ENCODE assay signal across 15 mouse cellular contexts in the genomic region with DNA sequence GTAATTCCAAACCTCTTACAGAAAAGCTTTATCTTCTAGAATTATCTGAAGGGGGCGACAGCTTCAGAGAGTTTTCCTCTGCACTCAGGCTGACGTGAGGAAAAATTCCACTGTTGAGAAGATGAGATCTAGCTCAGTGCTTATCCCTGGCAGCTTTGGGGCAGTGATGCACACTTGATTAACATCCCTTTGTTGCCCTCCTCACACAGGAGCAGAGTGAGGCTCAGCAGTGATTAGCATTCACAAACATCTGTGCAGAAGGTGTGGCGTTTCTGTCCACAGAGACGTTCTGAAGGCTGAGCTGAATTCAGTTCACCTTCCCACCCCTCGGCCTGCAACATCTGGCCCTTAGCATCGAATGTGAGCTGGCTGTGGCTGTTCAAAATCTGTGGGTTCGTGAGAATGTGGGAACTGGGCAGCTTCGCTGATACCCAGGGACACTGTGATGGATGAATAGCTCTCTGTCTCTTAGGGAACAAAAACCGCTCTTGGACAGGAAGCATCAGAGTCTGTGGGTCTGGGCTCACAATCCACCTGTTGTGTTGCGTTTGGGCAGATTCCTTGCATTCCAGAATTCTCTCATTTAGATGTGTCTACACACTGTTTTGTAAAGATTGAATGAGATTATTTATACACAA.
A peak's percentile ranks its signal among the peaks of the same experiment; 100 is the strongest.
DNase-seq lines count a peak whose midpoint lies in the region; ATAC-seq and TF ChIP-seq lines count a peak whose summit lies in the region.
"Had no signal": no experiment of that assay in that cellular context is flagged by ENCODE, and none has a peak within 500 bp of the region (broad histone marks: within the 10 kb centered on the region; RNA-seq: fewer than 3 reads in every experiment).

No protein-coding gene starts in this region.

- ATAC-seq in hindbrain, embryonic 11.5 days (ENCODE audit: low FRiP score) = 0 out of 2 replicates have a peak, but pooled peaks have one; percentile 25
- no peak for ATAC-seq in hindbrain, embryonic 12.5 days (ENCODE audit: low FRiP score)
- peak; percentile 43; the same call in 1 of the 2 replicates for ATAC-seq in hindbrain, postnatal 0 days
- ATAC-seq in midbrain, embryonic 16.5 days = peak; percentile 44; the same call in 1 of the 2 replicates
- ATAC-seq: lung, postnatal 0 days had no signal

- no peaks in the 10 kb centered on the region for H3K27me3 ChIP-seq in hindbrain, embryonic 11.5 days (ENCODE audit: control insufficient read depth, insufficient read depth, low read length)
- H3K27me3 ChIP-seq in hindbrain, embryonic 12.5 days = peaks cover 6% of the 10 kb centered on the region
- H3K27me3 ChIP-seq in hindbrain, postnatal 0 days (ENCODE audit: insufficient read depth, low read length) = no peaks in the 10 kb centered on the region
- no peaks in the 10 kb centered on the region for H3K27me3 ChIP-seq in midbrain, embryonic 16.5 days (ENCODE audit: control insufficient read depth, insufficient read depth, low read depth, low read length)
- H3K27me3 ChIP-seq: liver, embryonic 15.5 days had no signal

- H3K4me2 ChIP-seq in hindbrain, embryonic 11.5 days (replicated peaks; ENCODE audit: low read depth, low read length) = no peak overlapping the region
- no peak overlapping the region for H3K4me2 ChIP-seq in hindbrain, embryonic 12.5 days (replicated peaks)
- H3K4me2 ChIP-seq in hindbrain, postnatal 0 days (ENCODE audit: low read depth, low read length) = no peak overlapping the region
- no peak overlapping the region for H3K4me2 ChIP-seq in midbrain, embryonic 16.5 days (ENCODE audit: low read length)
- H3K4me2 ChIP-seq: heart, embryonic 12.5 days; liver, embryonic 15.5 days had no signal

- no peaks in the 10 kb centered on the region for H3K36me3 ChIP-seq in hindbrain, embryonic 11.5 days (ENCODE audit: control insufficient read depth, insufficient read depth, low read length)
- no peaks in the 10 kb centered on the region for H3K36me3 ChIP-seq in hindbrain, embryonic 12.5 days
- H3K36me3 ChIP-seq in hindbrain, postnatal 0 days (ENCODE audit: insufficient read depth, low read length) = no peaks in the 10 kb centered on the region
- no peaks in the 10 kb centered on the region for H3K36me3 ChIP-seq in midbrain, embryonic 16.5 days (ENCODE audit: control insufficient read depth, insufficient read depth, low read length)
- H3K36me3 ChIP-seq: heart, embryonic 12.5 days; liver, embryonic 15.5 days had no signal

- no peak for TF ChIP-seq CTCF in hindbrain, postnatal 0 days (IDR thresholded peaks at IDR 0.05; ENCODE audit: low read depth)

- intact Hi-C loops in left cerebral cortex, postnatal 36 days (cut with DNase I) = no loop called here

- no peak overlapping the region for H3K4me3 ChIP-seq in hindbrain, embryonic 11.5 days (ENCODE audit: low read depth, low read length)
- H3K4me3 ChIP-seq in hindbrain, embryonic 12.5 days = no peak overlapping the region
- H3K4me3 ChIP-seq in hindbrain, postnatal 0 days (ENCODE audit: low read length) = no peak overlapping the region
- no peak overlapping the region for H3K4me3 ChIP-seq in midbrain, embryonic 16.5 days (ENCODE audit: low read depth, low read length)
- H3K4me3 ChIP-seq: erythroblast, embryonic 14.5 days; heart, embryonic 12.5 days; liver, embryonic 15.5 days had no signal

- H3K9ac ChIP-seq in hindbrain, embryonic 11.5 days (ENCODE audit: low read depth, low read length) = no peak overlapping the region
- no peak overlapping the region for H3K9ac ChIP-seq in hindbrain, embryonic 12.5 days
- H3K9ac ChIP-seq in hindbrain, postnatal 0 days (replicated peaks; ENCODE audit: low read length) = no peak overlapping the region
- no peak overlapping the region for H3K9ac ChIP-seq in midbrain, embryonic 16.5 days (ENCODE audit: low read depth, low read length)
- H3K9ac ChIP-seq: heart, embryonic 12.5 days; liver, embryonic 15.5 days had no signal

- H3K4me1 ChIP-seq in hindbrain, embryonic 11.5 days (replicated peaks; ENCODE audit: control insufficient read depth, insufficient read depth, low read length) = peaks cover 5% of the 10 kb centered on the region
- peaks cover 39% of the 10 kb centered on the region for H3K4me1 ChIP-seq in hindbrain, embryonic 12.5 days
- H3K4me1 ChIP-seq in hindbrain, postnatal 0 days (ENCODE audit: insufficient read depth, low read length) = peaks cover 4% of the 10 kb centered on the region; the same call in 1 of the 2 replicates
- H3K4me1 ChIP-seq in midbrain, embryonic 16.5 days (ENCODE audit: control insufficient read depth, insufficient read depth, low read length) = peaks cover 17% of the 10 kb centered on the region
- H3K4me1 ChIP-seq: heart, embryonic 12.5 days; liver, embryonic 15.5 days had no signal

- no peak for DNase-seq in hindbrain, embryonic 11.5 days (ENCODE audit: low spot score)
- peak; percentile 22 for DNase-seq in ZHBTc4 (ENCODE audit: low read depth, low spot score)
- DNase-seq in hindbrain, postnatal 0 days (ENCODE audit: low spot score) = peak; percentile 35
- DNase-seq in left cerebral cortex, postnatal 36 days (ENCODE audit: low spot score in 2 of 2) = no peak
- DNase-seq in B cell, adult 2 months = no peak
- DNase-seq: adrenal gland, adult 8-10 months; cerebellum, adult 18-20 months; kidney, adult 11 months had no signal

- 31% methylated on average over 10 of the region's 10 CpGs for WGBS in hindbrain, embryonic 11.5 days
- 21% methylated on average over 10 of the region's 10 CpGs for WGBS in hindbrain, embryonic 12.5 days
- WGBS in hindbrain, postnatal 0 days = 24% methylated on average over 10 of the region's 10 CpGs
- 14% methylated on average over 10 of the region's 10 CpGs for WGBS in midbrain, embryonic 16.5 days

- peak overlapping the region; percentile 47; the same call in 1 of the 2 replicates for H3K27ac ChIP-seq in hindbrain, embryonic 11.5 days (ENCODE audit: low read depth, low read length)
- no peak overlapping the region for H3K27ac ChIP-seq in hindbrain, embryonic 12.5 days
- H3K27ac ChIP-seq in hindbrain, postnatal 0 days = no peak overlapping the region
- no peak overlapping the region for H3K27ac ChIP-seq in midbrain, embryonic 16.5 days (ENCODE audit: low read length)
- H3K27ac ChIP-seq: kidney, postnatal 0 days; liver, embryonic 15.5 days had no signal

- H3K9me3 ChIP-seq in hindbrain, embryonic 11.5 days (ENCODE audit: control insufficient read depth, low read length) = no peaks in the 10 kb centered on the region
- no peaks in the 10 kb centered on the region for H3K9me3 ChIP-seq in hindbrain, embryonic 12.5 days (replicated peaks)
- no peaks in the 10 kb centered on the region for H3K9me3 ChIP-seq in hindbrain, postnatal 0 days (ENCODE audit: low read length)
- no peaks in the 10 kb centered on the region for H3K9me3 ChIP-seq in midbrain, embryonic 16.5 days (replicated peaks; ENCODE audit: control insufficient read depth, low read length, poor library complexity, severe bottlenecking)
- H3K9me3 ChIP-seq: heart, embryonic 12.5 days; liver, embryonic 15.5 days had no signal

Comparison
In these comparisons a context has a peak if more than half of its experiments do, and no peak if none do; other contexts are left out.
1. DNase-seq: peak in ZHBTc4 (single experiment) and hindbrain, postnatal 0 days (single experiment); none in hindbrain, embryonic 11.5 days (single experiment), left cerebral cortex, postnatal 36 days (0 of 2) and B cell, adult 2 months (0 of 2).